Mouse (Mus musculus) intestine, embryonic 14.5 days (tissue): Measurements from ENCODE around the gene Slc31a1. TPM values are rescaled to one million over a fixed set of nuclear protein-coding genes. Genes with fewer than 3 reads are reported as not detected.

Experiments used
- ATAC-seq: fragments of 200-750 bp; cut with Nextera tagmentation; replicated peaks from 2 replicates; pipeline ENCODE4 v1.8.0; 2017; ENCODE audit warnings: low read depth, moderate number of reproducible peaks, moderate TSS enrichment, moderate library complexity; ENCODE audit not compliant: low FRiP score, low TSS enrichment
- DNase-seq: peaks from one replicate; pipeline ENCODE4 v3.0.0-alpha.2; 2018; ENCODE audit warnings: low spot score
- H3K27ac ChIP-seq: fragments of 300-500 bp; sonication (generic); 2 replicates; pipeline ENCODE4 v1.5.1; 2014; ENCODE audit warnings: low read depth, mild to moderate bottlenecking, control low read depth
- H3K27me3 ChIP-seq: fragments of 300-500 bp; sonication (generic); replicated peaks from 2 replicates; pipeline ENCODE4 v1.6.1; 2014; ENCODE audit warnings: low read length, control low read depth; ENCODE audit not compliant: control insufficient read depth, insufficient read depth
- H3K36me3 ChIP-seq: fragments of 300-500 bp; sonication (generic); 2 replicates; pipeline ENCODE4 v1.6.1; 2014; ENCODE audit warnings: low read length, control low read depth; ENCODE audit not compliant: control insufficient read depth, insufficient read depth
- H3K4me1 ChIP-seq: fragments of 300-500 bp; sonication (generic); replicated peaks from 2 replicates; pipeline ENCODE4 v1.6.1; 2014; ENCODE audit warnings: low read length, control low read depth, mixed read lengths; ENCODE audit not compliant: control insufficient read depth, insufficient read depth
- H3K4me2 ChIP-seq: fragments of 300-500 bp; sonication (generic); 2 replicates; pipeline ENCODE4 v1.6.1; 2014; ENCODE audit warnings: low read length
- H3K4me3 ChIP-seq: fragments of 300-500 bp; sonication (generic); 2 replicates; pipeline ENCODE4 v1.5.1; 2014; ENCODE audit warnings: low read depth, low read length, control low read depth, mixed read lengths
- H3K9ac ChIP-seq: fragments of 300-500 bp; sonication (generic); 2 replicates; pipeline ENCODE4 v1.6.1; 2014; ENCODE audit warnings: mild to moderate bottlenecking, low read length
- H3K9me3 ChIP-seq: fragments of 300-500 bp; sonication (generic); 2 replicates; pipeline ENCODE4 v1.6.1; 2016; ENCODE audit warnings: low read length, control low read depth; ENCODE audit not compliant: control insufficient read depth
- WGBS: fragments of 180-500 bp; shearing (Covaris S2); extraction: QIAGEN DNeasy Blood & Tissue Kit; methylation state at CpG from one replicate; pipeline ENCODE4 v1.1.7; 2014; 5-methylcytosine and 5-hydroxymethylcytosine counted together
- polyA plus RNA-seq: library from polyadenylated mRNA; unstranded; fragments of >200 nt; fragmentation: Nextera tagmentation; extraction: Ambion mirVana; gene quantifications from 2 replicates; pipeline ENCODE4 v1.2.1, GENCODE M21; 2014

Slc31a1 gene
- polyA plus RNA-seq, 1 experiment from 2014 or later = 59.2 TPM

DNA sequence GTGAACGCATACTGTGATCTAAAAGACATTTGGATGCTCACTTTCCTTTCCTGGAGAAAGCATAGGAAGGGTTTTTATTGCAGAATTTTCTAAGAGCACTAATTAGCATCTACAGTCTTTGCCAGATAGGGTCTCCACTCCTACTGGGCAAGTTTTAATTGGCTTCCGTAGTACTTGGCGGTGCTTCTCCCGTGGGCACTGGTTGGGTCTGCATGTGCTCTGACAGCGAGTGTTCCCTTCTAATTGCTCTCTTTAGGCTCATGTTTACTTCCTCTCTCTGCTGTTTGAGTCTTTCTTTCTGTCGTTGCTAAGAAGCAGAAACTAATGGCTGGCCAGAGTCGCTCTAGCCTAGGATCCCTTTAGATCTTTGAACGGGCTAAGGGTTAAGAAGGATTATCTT lies 57.9 kb downstream of the Slc31a1 start:
- H3K4me2 ChIP-seq = no peak overlapping the region
- no peaks in the 10 kb centered on the region for H3K9me3 ChIP-seq
- 92% methylated on average over 8 of the region's 8 CpGs for WGBS
- H3K36me3 ChIP-seq = peaks cover 100% of the 10 kb centered on the region
- no peaks in the 10 kb centered on the region for H3K27me3 ChIP-seq
- no peak overlapping the region for H3K9ac ChIP-seq
- ATAC-seq = no peak
- no peak overlapping the region for H3K27ac ChIP-seq
- no peaks in the 10 kb centered on the region for H3K4me1 ChIP-seq
- no peak overlapping the region for H3K4me3 ChIP-seq
- DNase-seq = no peak

- WGBS = 91% methylated on average over 6 of the region's 6 CpGs
- H3K9me3 ChIP-seq = no peaks in the 10 kb centered on the region
- H3K36me3 ChIP-seq = peaks cover 100% of the 10 kb centered on the region
- H3K9ac ChIP-seq = no peak overlapping the region
- no peak overlapping the region for H3K27ac ChIP-seq
- H3K4me1 ChIP-seq = no peaks in the 10 kb centered on the region
- H3K4me3 ChIP-seq = no peak overlapping the region
- H3K4me2 ChIP-seq = no peak overlapping the region
- no peak for ATAC-seq
- no peaks in the 10 kb centered on the region for H3K27me3 ChIP-seq
- no peak for DNase-seq
Measured at GRCm38 (mm10) chr4:62419091-62419490, 58.6 kb downstream of the Slc31a1 start.

DNA sequence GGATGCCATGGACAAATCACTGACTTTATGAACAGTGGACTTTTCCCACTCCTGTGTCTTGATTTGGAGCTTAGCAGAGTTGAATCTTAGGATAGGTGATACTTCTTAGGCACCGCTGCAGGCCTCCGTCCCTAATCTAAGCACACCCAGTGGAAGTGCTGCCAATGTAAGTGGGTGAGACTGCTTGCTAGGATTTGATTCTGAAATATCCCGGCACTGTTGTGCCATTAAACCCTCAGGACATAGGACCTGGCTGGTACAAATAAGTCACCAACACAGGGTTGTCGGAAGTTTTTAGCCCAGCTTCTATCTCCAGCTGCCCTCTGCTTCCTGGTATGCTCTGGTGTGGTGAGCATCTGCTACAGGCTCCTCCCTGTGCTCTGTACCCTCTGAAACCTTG lies 65.4 kb downstream of the Slc31a1 start:
- H3K4me2 ChIP-seq = no peak overlapping the region
- peaks cover 52% of the 10 kb centered on the region for H3K36me3 ChIP-seq
- no peak for ATAC-seq
- H3K27me3 ChIP-seq = no peaks in the 10 kb centered on the region
- H3K4me3 ChIP-seq = no peak overlapping the region
- 95% methylated on average over 4 of the region's 4 CpGs for WGBS
- DNase-seq = no peak
- H3K4me1 ChIP-seq = no peaks in the 10 kb centered on the region
- no peak overlapping the region for H3K9ac ChIP-seq
- H3K27ac ChIP-seq = no peak overlapping the region
- no peaks in the 10 kb centered on the region for H3K9me3 ChIP-seq

DNA sequence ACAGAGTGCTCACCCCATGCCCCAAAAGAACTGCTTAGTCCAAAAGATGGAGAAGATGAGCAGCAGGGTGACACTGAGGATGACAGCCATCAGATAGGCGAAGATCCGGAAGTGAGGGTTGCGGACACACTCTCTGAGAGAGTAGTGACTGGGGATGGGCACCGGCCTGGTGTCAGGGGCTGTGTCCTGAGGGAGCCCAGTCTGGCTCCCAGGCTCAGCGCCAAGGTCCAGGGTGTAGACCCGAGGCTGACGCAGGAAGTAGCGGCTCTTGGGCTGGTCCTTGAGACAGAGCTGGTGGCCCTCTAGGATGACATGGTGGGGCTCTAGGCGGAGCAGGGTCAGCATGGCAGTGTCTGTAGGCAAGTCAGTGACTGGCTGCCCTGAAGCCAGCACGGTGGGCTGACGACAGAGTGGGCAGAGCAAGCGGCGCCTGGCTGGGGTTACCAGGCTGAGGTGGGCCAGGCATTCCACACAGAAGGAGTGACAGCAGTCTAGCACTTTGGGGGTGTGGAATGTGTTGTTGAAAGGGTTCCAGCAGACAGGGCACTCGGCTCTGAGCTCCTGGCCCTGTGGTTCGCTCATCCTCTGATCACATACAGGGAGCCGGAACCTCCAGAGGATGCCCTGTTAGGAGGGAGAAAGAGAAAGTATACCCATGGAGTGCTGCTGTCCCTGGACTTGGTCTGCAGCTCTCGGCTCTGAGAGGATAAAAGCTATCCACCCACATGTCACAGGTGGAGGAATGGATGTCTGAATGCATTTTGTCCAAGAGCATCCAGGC lies 67.6 kb downstream of the Slc31a1 start:
- no peak for ATAC-seq
- WGBS = 71% methylated on average over 17 of the region's 17 CpGs

DNA sequence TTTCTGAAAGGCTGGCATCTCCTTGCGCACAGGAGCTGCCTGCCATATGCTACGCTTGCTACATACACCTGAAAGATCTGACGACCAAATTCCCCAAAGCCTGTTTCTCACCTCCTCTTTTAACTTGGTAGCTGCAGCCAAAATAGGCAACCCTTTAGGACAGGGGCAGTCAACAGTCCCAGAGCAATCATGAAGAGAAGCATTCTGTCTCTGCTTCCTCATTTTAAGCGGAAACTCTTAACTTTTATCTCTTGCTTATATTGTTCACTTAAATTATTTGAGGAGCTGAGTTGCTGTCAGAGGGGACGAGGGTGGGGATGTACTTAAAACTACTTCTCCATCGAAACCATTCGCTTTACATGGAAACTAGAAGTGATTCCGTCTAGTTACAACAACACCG lies 69.1 kb downstream of the Slc31a1 start:
- no peak overlapping the region for H3K27ac ChIP-seq
- H3K36me3 ChIP-seq = peaks cover 15% of the 10 kb centered on the region
- no peaks in the 10 kb centered on the region for H3K9me3 ChIP-seq
- H3K4me2 ChIP-seq = no peak overlapping the region
- WGBS = 88% methylated on average over 9 of the region's 9 CpGs
- H3K4me3 ChIP-seq = no peak overlapping the region
- H3K27me3 ChIP-seq = no peaks in the 10 kb centered on the region
- H3K9ac ChIP-seq = no peak overlapping the region
- DNase-seq = no peak
- ATAC-seq = no peak
- H3K4me1 ChIP-seq = no peaks in the 10 kb centered on the region

More for the DNA sequence above, 67.6 kb downstream of the Slc31a1 start:
- Histone ChIP-seq H3K27me3 (no peaks in the 10 kb centered on the region), H3K4me3 (no peak overlapping the region), H3K36me3 (peaks cover 29% of the 10 kb centered on the region), H3K9ac (no peak overlapping the region), H3K9me3 (no peaks in the 10 kb centered on the region), H3K4me1 (no peaks in the 10 kb centered on the region), H3K4me2 (no peak overlapping the region), H3K27ac (no peak overlapping the region)
- no peak for DNase-seq

- no peak overlapping the region for H3K9ac ChIP-seq
- no peaks in the 10 kb centered on the region for H3K27me3 ChIP-seq
- no peaks in the 10 kb centered on the region for H3K9me3 ChIP-seq
- no peaks in the 10 kb centered on the region for H3K4me1 ChIP-seq
- no peak overlapping the region for H3K4me3 ChIP-seq
- peaks cover 4% of the 10 kb centered on the region; the same call in 1 of the 2 replicates for H3K36me3 ChIP-seq
- DNase-seq = no peak
- H3K4me2 ChIP-seq = no peak overlapping the region
- no peak overlapping the region for H3K27ac ChIP-seq
- no peak for ATAC-seq
Measured at GRCm38 (mm10) chr4:62430678-62431077, 70.2 kb downstream of the Slc31a1 start.

GRCm38 (mm10) chr4:62431522-62431921 lies 71.0 kb downstream of the Slc31a1 start:
- WGBS = 83% methylated on average over 4 of the region's 4 CpGs
- H3K9ac ChIP-seq = no peak overlapping the region

GRCm38 (mm10) chr4:62433939-62434870 lies 73.7 kb downstream of the Slc31a1 start:
- no peak for ATAC-seq
- Histone ChIP-seq H3K4me2 (no peak overlapping the region), H3K9me3 (no peaks in the 10 kb centered on the region)

More at GRCm38 (mm10) chr4:62431522-62431921, 71.0 kb downstream of the Slc31a1 start:
- H3K4me3 ChIP-seq = no peak overlapping the region
- no peak overlapping the region for H3K4me2 ChIP-seq
- H3K27me3 ChIP-seq = no peaks in the 10 kb centered on the region
- H3K36me3 ChIP-seq = no peaks in the 10 kb centered on the region; the same call in 1 of the 2 replicates
- H3K9me3 ChIP-seq = no peaks in the 10 kb centered on the region
- no peak overlapping the region for H3K27ac ChIP-seq
- DNase-seq = no peak
- H3K4me1 ChIP-seq = no peaks in the 10 kb centered on the region
- no peak for ATAC-seq

More at GRCm38 (mm10) chr4:62433939-62434870, 73.7 kb downstream of the Slc31a1 start:
- H3K27me3 ChIP-seq = no peaks in the 10 kb centered on the region
- DNase-seq = no peak
- WGBS = 72% methylated on average over 7 of the region's 7 CpGs
- no peaks in the 10 kb centered on the region for H3K4me1 ChIP-seq
- no peak overlapping the region for H3K4me3 ChIP-seq
- H3K36me3 ChIP-seq = no peaks in the 10 kb centered on the region
- no peak overlapping the region for H3K9ac ChIP-seq
- H3K27ac ChIP-seq = no peak overlapping the region
